Mouse (Mus musculus) liver, embryonic 12.5 days (tissue): Measurements from ENCODE around the gene Tssk1. TPM values are rescaled to one million over a fixed set of nuclear protein-coding genes. Genes with fewer than 3 reads are reported as not detected.

Experiments used
- ATAC-seq: fragments of 200-750 bp; cut with Nextera tagmentation; 2 replicates; pipeline ENCODE4 v1.8.0; 2017; ENCODE audit warnings: moderate number of reproducible peaks, mild to moderate bottlenecking, moderate library complexity
- H3K27ac ChIP-seq: fragments of 300-500 bp; sonication (generic); 2 replicates; pipeline ENCODE4 v1.5.1; 2016; ENCODE audit warnings: mild to moderate bottlenecking
- H3K27me3 ChIP-seq: fragments of 300-500 bp; sonication (generic); replicated peaks from 2 replicates; pipeline ENCODE4 v1.6.1; 2016; ENCODE audit warnings: mild to moderate bottlenecking, moderate library complexity
- H3K36me3 ChIP-seq: fragments of 300-500 bp; sonication (generic); 2 replicates; pipeline ENCODE4 v1.6.1; 2016; ENCODE audit warnings: mild to moderate bottlenecking, moderate library complexity
- H3K4me1 ChIP-seq: fragments of 300-500 bp; sonication (generic); 2 replicates; pipeline ENCODE4 v1.6.1; 2016
- H3K4me2 ChIP-seq: fragments of 300-500 bp; sonication (generic); 2 replicates; pipeline ENCODE4 v1.6.1; 2016; ENCODE audit warnings: mild to moderate bottlenecking, moderate library complexity
- H3K4me3 ChIP-seq: fragments of 300-500 bp; sonication (generic); 2 replicates; pipeline ENCODE4 v1.5.1; 2016; ENCODE audit warnings: mild to moderate bottlenecking, moderate library complexity
- H3K9ac ChIP-seq: fragments of 300-500 bp; sonication (generic); 2 replicates; pipeline ENCODE4 v1.6.1; 2016; ENCODE audit warnings: mild to moderate bottlenecking, moderate library complexity
- H3K9me3 ChIP-seq: fragments of 300-500 bp; sonication (generic); replicated peaks from 2 replicates; pipeline ENCODE4 v1.6.1; 2016; ENCODE audit warnings: mild to moderate bottlenecking, moderate library complexity
- WGBS: fragments of 180-500 bp; shearing (Covaris S2); methylation state at CpG from one replicate; pipeline ENCODE4 v1.1.7; 2016; ENCODE audit not compliant: insufficient replicate concordance; 5-methylcytosine and 5-hydroxymethylcytosine counted together
- polyA plus RNA-seq: library from polyadenylated mRNA; unstranded; fragments of >200 nt; fragmentation: Nextera tagmentation; extraction: Ambion mirVana; gene quantifications from 2 replicates; pipeline ENCODE4 v1.2.1, GENCODE M21; 2016

Tssk1 gene
- polyA plus RNA-seq: 0.04 TPM in 1 of 2 replicates, not detected in the other

- peaks cover 13% of the 10 kb centered on the region for H3K36me3 ChIP-seq
- no peak within 1 kb of the TSS for H3K4me3 ChIP-seq
- H3K4me2 ChIP-seq: no peak within 1 kb of the TSS
- H3K9me3 ChIP-seq: no peaks in the 10 kb centered on the region
- H3K27ac ChIP-seq: no peak within 1 kb of the TSS
- 64% methylated on average over 2 of the region's 2 CpGs for WGBS
- H3K9ac ChIP-seq: no peak within 1 kb of the TSS
- H3K27me3 ChIP-seq: peaks cover 11% of the 10 kb centered on the region; the same call in 1 of the 2 replicates
- peaks cover 25% of the 10 kb centered on the region for H3K4me1 ChIP-seq
- no peak for ATAC-seq
Observed at GRCm38 (mm10) chr16:17893923-17894322, at the start of gene Tssk1. TSS of gene Tssk1 (plus strand) at chr16:17894223.

GRCm38 (mm10) chr16:17848431-17848830 is 45.6 kb upstream of the Tssk1 start:
- 87% methylated on average over 6 of the region's 6 CpGs for WGBS
- no peaks in the 10 kb centered on the region for H3K4me1 ChIP-seq

GRCm38 (mm10) chr16:17848928-17849327 is 45.1 kb upstream of the Tssk1 start:
- no peaks in the 10 kb centered on the region for H3K9me3 ChIP-seq
- H3K36me3 ChIP-seq: peaks cover 93% of the 10 kb centered on the region
- H3K4me2 ChIP-seq: no peak overlapping the region
- H3K27me3 ChIP-seq: no peaks in the 10 kb centered on the region
- H3K4me3 ChIP-seq: no peak overlapping the region
- no peak for ATAC-seq
- 15% methylated on average over 1 of the region's 1 CpGs for WGBS
- H3K9ac ChIP-seq: no peak overlapping the region
- no peaks in the 10 kb centered on the region for H3K4me1 ChIP-seq
- no peak overlapping the region for H3K27ac ChIP-seq

More at GRCm38 (mm10) chr16:17848431-17848830, 45.6 kb upstream of the Tssk1 start:
- no peaks in the 10 kb centered on the region for H3K9me3 ChIP-seq
- no peak for ATAC-seq
- no peak overlapping the region for H3K9ac ChIP-seq
- H3K4me2 ChIP-seq: no peak overlapping the region
- no peaks in the 10 kb centered on the region for H3K27me3 ChIP-seq
- H3K27ac ChIP-seq: no peak overlapping the region
- peaks cover 94% of the 10 kb centered on the region for H3K36me3 ChIP-seq
- no peak overlapping the region for H3K4me3 ChIP-seq

GRCm38 (mm10) chr16:17849486-17849885 is 44.5 kb upstream of the Tssk1 start:
- Histone ChIP-seq H3K9ac (no peak overlapping the region), H3K4me3 (no peak overlapping the region), H3K27ac (no peak overlapping the region), H3K36me3 (peaks cover 93% of the 10 kb centered on the region), H3K9me3 (no peaks in the 10 kb centered on the region), H3K4me1 (no peaks in the 10 kb centered on the region), H3K4me2 (no peak overlapping the region), H3K27me3 (no peaks in the 10 kb centered on the region)
- no peak for ATAC-seq
- WGBS: 74% methylated on average over 6 of the region's 6 CpGs

- no peaks in the 10 kb centered on the region for H3K4me1 ChIP-seq
- H3K27me3 ChIP-seq: no peaks in the 10 kb centered on the region
- H3K27ac ChIP-seq: no peak overlapping the region
- peaks cover 91% of the 10 kb centered on the region for H3K36me3 ChIP-seq
- WGBS: 87% methylated on average over 5 of the region's 5 CpGs
- no peak overlapping the region for H3K9ac ChIP-seq
- H3K9me3 ChIP-seq: no peaks in the 10 kb centered on the region
- no peak overlapping the region for H3K4me2 ChIP-seq
- no peak overlapping the region for H3K4me3 ChIP-seq
- ATAC-seq: no peak
Observed at GRCm38 (mm10) chr16:17851331-17851730, 42.7 kb upstream of the Tssk1 start.

GRCm38 (mm10) chr16:17851860-17852259 is 42.2 kb upstream of the Tssk1 start:
- H3K27ac ChIP-seq: no peak overlapping the region
- H3K36me3 ChIP-seq: peaks cover 92% of the 10 kb centered on the region
- no peak overlapping the region for H3K9ac ChIP-seq
- H3K27me3 ChIP-seq: no peaks in the 10 kb centered on the region
- no peaks in the 10 kb centered on the region for H3K9me3 ChIP-seq
- no peak for ATAC-seq
- WGBS: 84% methylated on average over 1 of the region's 1 CpGs
- no peak overlapping the region for H3K4me2 ChIP-seq
- H3K4me3 ChIP-seq: no peak overlapping the region
- no peaks in the 10 kb centered on the region for H3K4me1 ChIP-seq

GRCm38 (mm10) chr16:17853263-17853662 is 40.8 kb upstream of the Tssk1 start:
- ATAC-seq: no peak
- Histone ChIP-seq H3K4me2 (no peak overlapping the region), H3K27ac (no peak overlapping the region), H3K9ac (no peak overlapping the region), H3K36me3 (peaks cover 92% of the 10 kb centered on the region), H3K9me3 (no peaks in the 10 kb centered on the region), H3K4me3 (no peak overlapping the region), H3K27me3 (no peaks in the 10 kb centered on the region), H3K4me1 (no peaks in the 10 kb centered on the region)
- WGBS: 86% methylated on average over 2 of the region's 2 CpGs

GRCm38 (mm10) chr16:17857157-17857556 is 36.9 kb upstream of the Tssk1 start:
- Histone ChIP-seq H3K4me1 (no peaks in the 10 kb centered on the region), H3K27me3 (no peaks in the 10 kb centered on the region), H3K9ac (no peak overlapping the region), H3K9me3 (no peaks in the 10 kb centered on the region), H3K4me2 (no peak overlapping the region), H3K36me3 (peaks cover 95% of the 10 kb centered on the region), H3K4me3 (no peak overlapping the region), H3K27ac (no peak overlapping the region)
- ATAC-seq: no peak
- 87% methylated on average over 7 of the region's 7 CpGs for WGBS

GRCm38 (mm10) chr16:17858592-17858991 is 35.4 kb upstream of the Tssk1 start:
- Histone ChIP-seq H3K27ac (no peak overlapping the region), H3K9ac (no peak overlapping the region), H3K27me3 (no peaks in the 10 kb centered on the region), H3K4me3 (no peak overlapping the region), H3K9me3 (no peaks in the 10 kb centered on the region), H3K4me2 (no peak overlapping the region), H3K4me1 (no peaks in the 10 kb centered on the region), H3K36me3 (peaks cover 83% of the 10 kb centered on the region)
- ATAC-seq: no peak

- H3K4me1 ChIP-seq: peaks cover 13% of the 10 kb centered on the region
- no peaks in the 10 kb centered on the region for H3K27me3 ChIP-seq
- H3K9ac ChIP-seq: no peak overlapping the region
- peaks cover 50% of the 10 kb centered on the region for H3K36me3 ChIP-seq
- no peak overlapping the region for H3K4me2 ChIP-seq
- 66% methylated on average over 2 of the region's 2 CpGs for WGBS
- H3K4me3 ChIP-seq: no peak overlapping the region
- no peak overlapping the region for H3K27ac ChIP-seq
- no peaks in the 10 kb centered on the region for H3K9me3 ChIP-seq
- no peak for ATAC-seq
Observed at GRCm38 (mm10) chr16:17865293-17865692, 28.7 kb upstream of the Tssk1 start.

- Histone ChIP-seq H3K4me1 (peaks cover 18% of the 10 kb centered on the region), H3K36me3 (peaks cover 48% of the 10 kb centered on the region), H3K27me3 (no peaks in the 10 kb centered on the region), H3K4me3 (no peak overlapping the region), H3K4me2 (no peak overlapping the region), H3K27ac (no peak overlapping the region), H3K9ac (no peak overlapping the region), H3K9me3 (no peaks in the 10 kb centered on the region)
- ATAC-seq: 0 out of 2 replicates have a peak, but pooled peaks have one; percentile 13
- WGBS: 68% methylated on average over 6 of the region's 6 CpGs
Observed at GRCm38 (mm10) chr16:17865770-17866169, 28.3 kb upstream of the Tssk1 start.

- H3K27ac ChIP-seq: no peak overlapping the region
- H3K36me3 ChIP-seq: peaks cover 36% of the 10 kb centered on the region
- ATAC-seq: peak; percentile 70
- 0 out of 2 replicates have a peak overlapping the region, but pooled peaks have one; percentile 19 for H3K4me2 ChIP-seq
- 31% methylated on average over 5 of the region's 5 CpGs for WGBS
- H3K27me3 ChIP-seq: no peaks in the 10 kb centered on the region
- H3K4me3 ChIP-seq: no peak overlapping the region
- no peaks in the 10 kb centered on the region for H3K9me3 ChIP-seq
- peaks cover 52% of the 10 kb centered on the region for H3K4me1 ChIP-seq
- no peak overlapping the region for H3K9ac ChIP-seq
Observed at GRCm38 (mm10) chr16:17871248-17871647, 22.8 kb upstream of the Tssk1 start.

GRCm38 (mm10) chr16:17872995-17873394 is 21.0 kb upstream of the Tssk1 start:
- peak overlapping the region; percentile 21 for H3K4me2 ChIP-seq
- peak; percentile 69 for ATAC-seq
- WGBS: 16% methylated on average over 4 of the region's 4 CpGs

More at GRCm38 (mm10) chr16:17872995-17873394, 21.0 kb upstream of the Tssk1 start:
- Histone ChIP-seq H3K27ac (peak overlapping the region; percentile 45; the same call in 1 of the 2 replicates), H3K9me3 (no peaks in the 10 kb centered on the region), H3K36me3 (peaks cover 42% of the 10 kb centered on the region), H3K4me3 (no peak overlapping the region), H3K4me1 (peaks cover 52% of the 10 kb centered on the region), H3K9ac (no peak overlapping the region), H3K27me3 (no peaks in the 10 kb centered on the region)
